Mouse (Mus musculus): ENCODE data around the gene Nudt3. TPM values are rescaled to one million over a fixed set of nuclear protein-coding genes. Genes with fewer than 3 reads are reported as not detected.

The Nudt3 gene
- polyA plus RNA-seq, 1 experiment from 2014 or later, result 117 TPM

- H3K4me2 ChIP-seq (ENCODE audit: low read length), result no peak overlapping the region
- no peaks in the 10 kb centered on the region for H3K27me3 ChIP-seq (ENCODE audit: control insufficient read depth, insufficient read depth, low read length)
- ATAC-seq (ENCODE audit: low FRiP score, low TSS enrichment) (no peak), DNase-seq (no peak)
- H3K4me1 ChIP-seq (ENCODE audit: control insufficient read depth, insufficient read depth, low read length), result peaks cover 13% of the 10 kb centered on the region
- peaks cover 38% of the 10 kb centered on the region for H3K36me3 ChIP-seq (ENCODE audit: control insufficient read depth, insufficient read depth, low read length)
- H3K4me3 ChIP-seq (replicated peaks; ENCODE audit: low read depth, low read length), result no peak overlapping the region
- 89% methylated on average over 8 of the region's 8 CpGs for WGBS
- no peak overlapping the region for H3K9ac ChIP-seq (replicated peaks; ENCODE audit: low read length)
- H3K27ac ChIP-seq (replicated peaks; ENCODE audit: low read depth, low read length), result no peak overlapping the region
- H3K9me3 ChIP-seq (ENCODE audit: control insufficient read depth, low read length), result no peaks in the 10 kb centered on the region
Observed at GRCm38 (mm10) chr17:27628376-27628775, 5.1 kb upstream of the Nudt3 start.

GRCm38 (mm10) chr17:27627451-27627850, 4.2 kb upstream of the Nudt3 start:
- H3K27me3 ChIP-seq (ENCODE audit: control insufficient read depth, insufficient read depth, low read length), result no peaks in the 10 kb centered on the region
- DNase-seq (no peak), ATAC-seq (ENCODE audit: low FRiP score, low TSS enrichment) (no peak)
- H3K36me3 ChIP-seq (ENCODE audit: control insufficient read depth, insufficient read depth, low read length), result peaks cover 28% of the 10 kb centered on the region
- peaks cover 11% of the 10 kb centered on the region for H3K4me1 ChIP-seq (ENCODE audit: control insufficient read depth, insufficient read depth, low read length)
- H3K4me2 ChIP-seq (ENCODE audit: low read length), result no peak overlapping the region
- H3K9ac ChIP-seq (replicated peaks; ENCODE audit: low read length), result no peak overlapping the region
- WGBS, result 37% methylated on average over 5 of the region's 5 CpGs
- no peaks in the 10 kb centered on the region for H3K9me3 ChIP-seq (ENCODE audit: control insufficient read depth, low read length)
- no peak overlapping the region for H3K27ac ChIP-seq (replicated peaks; ENCODE audit: low read depth, low read length)
- no peak overlapping the region for H3K4me3 ChIP-seq (replicated peaks; ENCODE audit: low read depth, low read length)

GRCm38 (mm10) chr17:27626681-27627080, 3.4 kb upstream of the Nudt3 start:
- H3K36me3 ChIP-seq (ENCODE audit: control insufficient read depth, insufficient read depth, low read length), result peaks cover 21% of the 10 kb centered on the region
- ATAC-seq (ENCODE audit: low FRiP score, low TSS enrichment) (peak; percentile 38; the same call in 1 of the 2 replicates), DNase-seq (peak; percentile 70)
- 4% methylated on average over 5 of the region's 5 CpGs for WGBS
- no peaks in the 10 kb centered on the region for H3K9me3 ChIP-seq (ENCODE audit: control insufficient read depth, low read length)
- H3K27ac ChIP-seq (replicated peaks; ENCODE audit: low read depth, low read length), result peak overlapping the region; percentile 14; the same call in 1 of the 2 replicates
- no peaks in the 10 kb centered on the region for H3K27me3 ChIP-seq (ENCODE audit: control insufficient read depth, insufficient read depth, low read length)
- no peak overlapping the region for H3K4me3 ChIP-seq (replicated peaks; ENCODE audit: low read depth, low read length)
- no peak overlapping the region for H3K4me2 ChIP-seq (ENCODE audit: low read length)
- H3K9ac ChIP-seq (replicated peaks; ENCODE audit: low read length), result no peak overlapping the region
- H3K4me1 ChIP-seq (ENCODE audit: control insufficient read depth, insufficient read depth, low read length), result peaks cover 11% of the 10 kb centered on the region

GRCm38 (mm10) chr17:27625455-27626251, 2.4 kb upstream of the Nudt3 start:
- no peak overlapping the region for H3K4me2 ChIP-seq (ENCODE audit: low read length)
- no peak overlapping the region for H3K9ac ChIP-seq (replicated peaks; ENCODE audit: low read length)
- no peaks in the 10 kb centered on the region for H3K9me3 ChIP-seq (ENCODE audit: control insufficient read depth, low read length)
- no peak overlapping the region for H3K4me3 ChIP-seq (replicated peaks; ENCODE audit: low read depth, low read length)
- peaks cover 18% of the 10 kb centered on the region for H3K4me1 ChIP-seq (ENCODE audit: control insufficient read depth, insufficient read depth, low read length)
- peaks cover 10% of the 10 kb centered on the region for H3K36me3 ChIP-seq (ENCODE audit: control insufficient read depth, insufficient read depth, low read length)
- DNase-seq (no peak), ATAC-seq (ENCODE audit: low FRiP score, low TSS enrichment) (no peak)
- WGBS, result 36% methylated on average over 7 of the region's 7 CpGs
- no peak overlapping the region for H3K27ac ChIP-seq (replicated peaks; ENCODE audit: low read depth, low read length)
- H3K27me3 ChIP-seq (ENCODE audit: control insufficient read depth, insufficient read depth, low read length), result no peaks in the 10 kb centered on the region

GRCm38 (mm10) chr17:27622611-27623359, 510 bp downstream of the Nudt3 start:
- peak overlapping the region; percentile 72 for H3K4me2 ChIP-seq (ENCODE audit: low read length)
- under 1% methylated on average over 72 of the region's 80 CpGs for WGBS
- peak overlapping the region; percentile 99 for H3K27ac ChIP-seq (replicated peaks; ENCODE audit: low read depth, low read length)
- no peaks in the 10 kb centered on the region for H3K36me3 ChIP-seq (ENCODE audit: control insufficient read depth, insufficient read depth, low read length)
- H3K9ac ChIP-seq (replicated peaks; ENCODE audit: low read length), result peak overlapping the region; percentile 99
- peak; percentile 77 for DNase-seq
- peaks cover 31% of the 10 kb centered on the region for H3K4me1 ChIP-seq (ENCODE audit: control insufficient read depth, insufficient read depth, low read length)
- no peaks in the 10 kb centered on the region for H3K27me3 ChIP-seq (ENCODE audit: control insufficient read depth, insufficient read depth, low read length)
- H3K9me3 ChIP-seq (ENCODE audit: control insufficient read depth, low read length), result no peaks in the 10 kb centered on the region
- H3K4me3 ChIP-seq (replicated peaks; ENCODE audit: low read depth, low read length), result peak overlapping the region; percentile 95
- ATAC-seq (ENCODE audit: low FRiP score, low TSS enrichment), result peak; percentile 49

- peak overlapping the region; percentile 99 for H3K27ac ChIP-seq (replicated peaks; ENCODE audit: low read depth, low read length)
- H3K9ac ChIP-seq (replicated peaks; ENCODE audit: low read length), result peak overlapping the region; percentile 99
- no peaks in the 10 kb centered on the region for H3K27me3 ChIP-seq (ENCODE audit: control insufficient read depth, insufficient read depth, low read length)
- ATAC-seq (ENCODE audit: low FRiP score, low TSS enrichment), result no peak
- H3K9me3 ChIP-seq (ENCODE audit: control insufficient read depth, low read length), result no peaks in the 10 kb centered on the region
- peak; percentile 73 for DNase-seq
- H3K4me3 ChIP-seq (replicated peaks; ENCODE audit: low read depth, low read length), result peak overlapping the region; percentile 95
- peaks cover 31% of the 10 kb centered on the region for H3K4me1 ChIP-seq (ENCODE audit: control insufficient read depth, insufficient read depth, low read length)
- 1% methylated on average over 23 of the region's 23 CpGs for WGBS
- peak overlapping the region; percentile 72 for H3K4me2 ChIP-seq (ENCODE audit: low read length)
- peaks cover 6% of the 10 kb centered on the region; the same call in 1 of the 2 replicates for H3K36me3 ChIP-seq (ENCODE audit: control insufficient read depth, insufficient read depth, low read length)
Observed at GRCm38 (mm10) chr17:27621705-27622531, 1.4 kb downstream of the Nudt3 start.

GRCm38 (mm10) chr17:27621161-27621560, 2.1 kb downstream of the Nudt3 start:
- WGBS, result 24% methylated on average over 8 of the region's 8 CpGs
- ATAC-seq (ENCODE audit: low FRiP score, low TSS enrichment) (no peak), DNase-seq (peak; percentile 33)

GRCm38 (mm10) chr17:27615388-27615787, 7.9 kb downstream of the Nudt3 start:
- DNase-seq, result no peak
- Histone ChIP-seq H3K36me3 (ENCODE audit: control insufficient read depth, insufficient read depth, low read length) (peaks cover 14% of the 10 kb centered on the region; the same call in 1 of the 2 replicates), H3K27ac (replicated peaks; ENCODE audit: low read depth, low read length) (no peak overlapping the region), H3K9ac (replicated peaks; ENCODE audit: low read length) (no peak overlapping the region), H3K4me1 (ENCODE audit: control insufficient read depth, insufficient read depth, low read length) (peaks cover 17% of the 10 kb centered on the region), H3K4me3 (replicated peaks; ENCODE audit: low read depth, low read length) (no peak overlapping the region), H3K4me2 (ENCODE audit: low read length) (no peak overlapping the region), H3K27me3 (ENCODE audit: control insufficient read depth, insufficient read depth, low read length) (no peaks in the 10 kb centered on the region), H3K9me3 (ENCODE audit: control insufficient read depth, low read length) (no peaks in the 10 kb centered on the region)
- 81% methylated on average over 7 of the region's 7 CpGs for WGBS
- ATAC-seq (ENCODE audit: low FRiP score, low TSS enrichment), result no peak

More at GRCm38 (mm10) chr17:27621161-27621560, 2.1 kb downstream of the Nudt3 start:
- Histone ChIP-seq H3K4me2 (ENCODE audit: low read length) (peak overlapping the region; percentile 72), H3K9me3 (ENCODE audit: control insufficient read depth, low read length) (no peaks in the 10 kb centered on the region), H3K4me3 (replicated peaks; ENCODE audit: low read depth, low read length) (peak overlapping the region; percentile 95), H3K36me3 (ENCODE audit: control insufficient read depth, insufficient read depth, low read length) (peaks cover 8% of the 10 kb centered on the region; the same call in 1 of the 2 replicates), H3K9ac (replicated peaks; ENCODE audit: low read length) (peak overlapping the region; percentile 99), H3K27me3 (ENCODE audit: control insufficient read depth, insufficient read depth, low read length) (no peaks in the 10 kb centered on the region), H3K4me1 (ENCODE audit: control insufficient read depth, insufficient read depth, low read length) (peaks cover 31% of the 10 kb centered on the region), H3K27ac (replicated peaks; ENCODE audit: low read depth, low read length) (no peak overlapping the region; the same call in 1 of the 2 replicates)

Measured in midbrain, embryonic 14.5 days (tissue).